Mouse (Mus musculus): ENCODE measurements around the gene Ncl.

DNA sequence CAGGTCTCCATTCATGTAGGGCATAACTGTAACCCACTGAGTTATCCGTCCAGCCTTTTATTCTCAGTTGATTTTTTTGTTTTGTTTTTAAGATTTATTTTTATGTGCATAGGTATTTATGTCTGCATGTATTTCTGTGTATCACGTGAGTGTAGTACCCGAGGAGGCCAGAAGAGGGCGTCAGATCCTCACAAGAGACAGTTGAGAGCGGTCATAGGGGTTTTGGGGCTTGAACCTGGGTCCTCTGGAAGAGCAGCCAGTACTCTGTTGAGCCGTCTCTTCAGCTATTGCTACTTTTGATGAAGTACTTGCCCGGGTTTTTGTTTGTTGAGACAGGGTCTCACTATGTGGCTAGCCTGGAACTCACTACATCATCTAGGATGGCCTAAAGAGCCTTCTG, 36.7 kb upstream of the Ncl start:
- no peak for TF ChIP-seq POLR2A (IDR thresholded peaks at IDR 0.05; ENCODE audit: extremely low read depth, insufficient read depth, low read length)
- no peak; the same call in 1 of the 2 replicates for TF ChIP-seq CTCF (IDR thresholded peaks at IDR 0.05; ENCODE audit: low read depth, low read length)
